Mouse (Mus musculus): ENCODE measurements around the gene Tmem215. TPM values are rescaled to one million over a fixed set of nuclear protein-coding genes. Genes with fewer than 3 reads are reported as not detected.

The Tmem215 gene
- polyA plus RNA-seq (2014; fragmentation: Illumina TruSeq; extraction: RNeasy Lipid Tissue Mini Kit (QIAGEN cat#74804)): 1.4 TPM

DNA sequence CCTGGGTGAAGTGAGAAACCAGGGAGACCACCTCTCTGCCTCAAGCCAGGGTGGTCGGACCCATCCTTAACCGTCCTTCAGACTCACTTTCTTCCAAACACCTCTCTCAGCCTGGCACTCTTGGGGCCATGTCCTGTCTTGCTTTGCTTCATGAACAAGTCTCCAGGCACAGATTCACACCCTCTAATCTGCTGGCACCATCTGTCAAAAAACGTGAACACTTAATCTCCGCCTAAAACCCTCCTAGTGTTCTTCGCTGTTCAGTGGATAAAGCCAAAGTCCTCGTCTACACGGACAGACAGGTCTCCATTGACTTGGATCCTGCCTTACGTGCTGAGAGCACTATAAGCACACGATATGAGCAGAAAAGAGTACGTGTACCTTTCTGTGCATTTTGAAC lies at the start of gene Tmem215:
Tmem215 (plus strand) TSS at position 301 of the 400 bp plus-strand sequence.

Other genes starting within 250 kb of the Tmem215 start
- gene Ddx58, start 232.4 kb upstream of the Tmem215 start, polyA plus RNA-seq (2014; fragmentation: Illumina TruSeq; extraction: RNeasy Lipid Tissue Mini Kit (QIAGEN cat#74804)): 44.1 TPM
- 31.6 TPM for gene Smim27, start 202.6 kb upstream of the Tmem215 start, polyA plus RNA-seq (2014; fragmentation: Illumina TruSeq; extraction: RNeasy Lipid Tissue Mini Kit (QIAGEN cat#74804))
- 76.2 TPM for gene Topors, start 202.3 kb upstream of the Tmem215 start, polyA plus RNA-seq (2014; fragmentation: Illumina TruSeq; extraction: RNeasy Lipid Tissue Mini Kit (QIAGEN cat#74804))
- 152 TPM for gene Ndufb6, start 192.8 kb upstream of the Tmem215 start, polyA plus RNA-seq (2014; fragmentation: Illumina TruSeq; extraction: RNeasy Lipid Tissue Mini Kit (QIAGEN cat#74804))
- 6.9 TPM for gene Aptx, start 231.0 kb downstream of the Tmem215 start, polyA plus RNA-seq (2014; fragmentation: Illumina TruSeq; extraction: RNeasy Lipid Tissue Mini Kit (QIAGEN cat#74804))
- 1,196 TPM for gene Dnaja1, start 250.0 kb downstream of the Tmem215 start, polyA plus RNA-seq (2014; fragmentation: Illumina TruSeq; extraction: RNeasy Lipid Tissue Mini Kit (QIAGEN cat#74804))